Mouse (Mus musculus) forebrain, embryonic 13.5 days (tissue): Measurements from ENCODE around the gene Nr1h2. TPM values are rescaled to one million over a fixed set of nuclear protein-coding genes. Genes with fewer than 3 reads are reported as not detected.

ENCODE experiments used
- ATAC-seq: fragments of 200-750 bp; cut with Nextera tagmentation; 2 replicates; pipeline ENCODE4 v1.8.0; 2017
- H3K27ac ChIP-seq: fragments of 300-500 bp; sonication (generic); 2 replicates; pipeline ENCODE4 v1.5.1; 2015; ENCODE audit warnings: inconsistent platforms, mild to moderate bottlenecking, moderate library complexity
- H3K27me3 ChIP-seq: fragments of 300-500 bp; sonication (generic); 2 replicates; pipeline ENCODE4 v1.6.1; 2015; ENCODE audit warnings: mild to moderate bottlenecking, inconsistent platforms
- H3K36me3 ChIP-seq: fragments of 300-500 bp; sonication (generic); 2 replicates; pipeline ENCODE4 v1.6.1; 2015; ENCODE audit warnings: mild to moderate bottlenecking, inconsistent platforms; ENCODE audit not compliant: poor library complexity, severe bottlenecking
- H3K4me1 ChIP-seq: fragments of 300-500 bp; sonication (generic); 2 replicates; pipeline ENCODE4 v1.6.1; 2015; ENCODE audit warnings: inconsistent platforms
- H3K4me2 ChIP-seq: fragments of 300-500 bp; sonication (generic); 2 replicates; pipeline ENCODE4 v1.6.1; 2015; ENCODE audit warnings: inconsistent platforms, mild to moderate bottlenecking, moderate library complexity
- H3K4me3 ChIP-seq: fragments of 300-500 bp; sonication (generic); 2 replicates; pipeline ENCODE4 v1.5.1; 2015; ENCODE audit warnings: mild to moderate bottlenecking, inconsistent platforms
- H3K9ac ChIP-seq: fragments of 300-500 bp; sonication (generic); 2 replicates; pipeline ENCODE4 v1.6.1; 2015; ENCODE audit warnings: mild to moderate bottlenecking, inconsistent platforms
- H3K9me3 ChIP-seq: fragments of 300-500 bp; sonication (generic); replicated peaks from 2 replicates; pipeline ENCODE4 v1.6.1; 2016; ENCODE audit warnings: inconsistent platforms
- WGBS: fragments of 180-500 bp; shearing (Covaris S2); methylation state at CpG from one replicate; pipeline ENCODE4 v1.1.7; 2015; 5-methylcytosine and 5-hydroxymethylcytosine counted together
- polyA plus RNA-seq: library from polyadenylated mRNA; unstranded; fragments of >200 nt; fragmentation: Nextera tagmentation; extraction: Ambion mirVana; gene quantifications from 2 replicates; pipeline ENCODE4 v1.2.1, GENCODE M21; 2015

Nr1h2 gene
- polyA plus RNA-seq, 1 experiment from 2014 or later, result 76.0 TPM

- WGBS, result 84% methylated on average over 4 of the region's 4 CpGs
- no peak overlapping the region for H3K27ac ChIP-seq
- H3K27me3 ChIP-seq, result peaks cover 23% of the 10 kb centered on the region
- H3K4me3 ChIP-seq, result no peak overlapping the region
- H3K4me1 ChIP-seq, result peaks cover 23% of the 10 kb centered on the region
- no peaks in the 10 kb centered on the region for H3K36me3 ChIP-seq
- no peak overlapping the region for H3K9ac ChIP-seq
- ATAC-seq, result no peak
- H3K9me3 ChIP-seq, result no peaks in the 10 kb centered on the region
- no peak overlapping the region for H3K4me2 ChIP-seq
Measured at GRCm38 (mm10) chr7:44584265-44584804, 30.6 kb upstream of the Nr1h2 start.

GRCm38 (mm10) chr7:44583146-44583545 is 29.4 kb upstream of the Nr1h2 start:
- Histone ChIP-seq H3K36me3 (no peaks in the 10 kb centered on the region), H3K9ac (no peak overlapping the region), H3K4me3 (no peak overlapping the region), H3K4me2 (no peak overlapping the region), H3K27ac (no peak overlapping the region), H3K4me1 (peaks cover 11% of the 10 kb centered on the region), H3K9me3 (peaks cover 3% of the 10 kb centered on the region; the same call in 1 of the 2 replicates), H3K27me3 (peaks cover 15% of the 10 kb centered on the region)
- 94% methylated on average over 1 of the region's 1 CpGs for WGBS
- no peak for ATAC-seq

GRCm38 (mm10) chr7:44582709-44583108 is 29.0 kb upstream of the Nr1h2 start:
- 83% methylated on average over 5 of the region's 5 CpGs for WGBS
- Histone ChIP-seq H3K4me3 (no peak overlapping the region), H3K4me2 (no peak overlapping the region), H3K9me3 (peaks cover 3% of the 10 kb centered on the region; the same call in 1 of the 2 replicates), H3K27ac (no peak overlapping the region), H3K36me3 (no peaks in the 10 kb centered on the region), H3K9ac (no peak overlapping the region), H3K27me3 (peaks cover 11% of the 10 kb centered on the region), H3K4me1 (peaks cover 8% of the 10 kb centered on the region)
- ATAC-seq, result no peak

GRCm38 (mm10) chr7:44581637-44582036 is 27.9 kb upstream of the Nr1h2 start:
- no peak overlapping the region for H3K9ac ChIP-seq
- H3K27ac ChIP-seq, result no peak overlapping the region
- no peaks in the 10 kb centered on the region for H3K36me3 ChIP-seq
- ATAC-seq, result no peak
- 89% methylated on average over 6 of the region's 6 CpGs for WGBS
- H3K27me3 ChIP-seq, result peaks cover 4% of the 10 kb centered on the region; the same call in 1 of the 2 replicates
- no peak overlapping the region for H3K4me2 ChIP-seq
- H3K9me3 ChIP-seq, result peaks cover 3% of the 10 kb centered on the region; the same call in 1 of the 2 replicates
- no peaks in the 10 kb centered on the region for H3K4me1 ChIP-seq
- H3K4me3 ChIP-seq, result no peak overlapping the region

GRCm38 (mm10) chr7:44576333-44576844 is 22.6 kb upstream of the Nr1h2 start:
- Histone ChIP-seq H3K4me2 (no peak overlapping the region), H3K27me3 (peaks cover 3% of the 10 kb centered on the region; the same call in 1 of the 2 replicates), H3K9me3 (peaks cover 3% of the 10 kb centered on the region; the same call in 1 of the 2 replicates), H3K36me3 (no peaks in the 10 kb centered on the region), H3K27ac (no peak overlapping the region), H3K4me3 (no peak overlapping the region), H3K9ac (no peak overlapping the region), H3K4me1 (no peaks in the 10 kb centered on the region)
- WGBS, result 53% methylated on average over 5 of the region's 5 CpGs
- no peak for ATAC-seq

- no peak overlapping the region for H3K4me2 ChIP-seq
- WGBS, result 68% methylated on average over 5 of the region's 5 CpGs
- H3K27me3 ChIP-seq, result peaks cover 7% of the 10 kb centered on the region; the same call in 1 of the 2 replicates
- H3K4me3 ChIP-seq, result no peak overlapping the region
- no peak for ATAC-seq
- H3K4me1 ChIP-seq, result no peaks in the 10 kb centered on the region
- H3K36me3 ChIP-seq, result no peaks in the 10 kb centered on the region
- H3K27ac ChIP-seq, result no peak overlapping the region
- no peaks in the 10 kb centered on the region for H3K9me3 ChIP-seq
- H3K9ac ChIP-seq, result no peak overlapping the region
Measured at GRCm38 (mm10) chr7:44572956-44573484, 19.3 kb upstream of the Nr1h2 start.

GRCm38 (mm10) chr7:44572213-44572701 is 18.5 kb upstream of the Nr1h2 start, which contains the start of gene Napsa:
Gene Napsa, plus strand, starts transcription at chr7:44572380.
- H3K9ac ChIP-seq, result no peak within 1 kb of the TSS
- H3K36me3 ChIP-seq, result no peaks in the 10 kb centered on the region
- no peak within 1 kb of the TSS for H3K4me2 ChIP-seq
- no peak for ATAC-seq
- H3K4me3 ChIP-seq, result no peak within 1 kb of the TSS
- peaks cover 7% of the 10 kb centered on the region; the same call in 1 of the 2 replicates for H3K27me3 ChIP-seq
- H3K27ac ChIP-seq, result no peak within 1 kb of the TSS
- no peaks in the 10 kb centered on the region for H3K9me3 ChIP-seq
- H3K4me1 ChIP-seq, result no peaks in the 10 kb centered on the region
- WGBS, result 30% methylated on average over 7 of the region's 7 CpGs

- Histone ChIP-seq H3K27ac (no peak overlapping the region), H3K9me3 (no peaks in the 10 kb centered on the region), H3K9ac (no peak overlapping the region), H3K4me2 (no peak overlapping the region), H3K36me3 (no peaks in the 10 kb centered on the region), H3K4me3 (no peak overlapping the region), H3K27me3 (peaks cover 7% of the 10 kb centered on the region; the same call in 1 of the 2 replicates), H3K4me1 (no peaks in the 10 kb centered on the region)
- no peak for ATAC-seq
- WGBS, result 24% methylated on average over 4 of the region's 4 CpGs
Measured at GRCm38 (mm10) chr7:44571811-44572210, 18.1 kb upstream of the Nr1h2 start.

GRCm38 (mm10) chr7:44570989-44571388 is 17.2 kb upstream of the Nr1h2 start:
- no peak for ATAC-seq
- no peaks in the 10 kb centered on the region for H3K4me1 ChIP-seq
- H3K9me3 ChIP-seq, result no peaks in the 10 kb centered on the region
- no peak overlapping the region for H3K4me3 ChIP-seq
- no peak overlapping the region for H3K4me2 ChIP-seq
- no peak overlapping the region for H3K9ac ChIP-seq
- no peak overlapping the region for H3K27ac ChIP-seq
- H3K27me3 ChIP-seq, result 0 out of 2 replicates have a peak, but pooled peaks cover 3% of the 10 kb centered on the region
- H3K36me3 ChIP-seq, result no peaks in the 10 kb centered on the region
- WGBS, result 86% methylated on average over 6 of the region's 6 CpGs

- Histone ChIP-seq H3K4me3 (no peak overlapping the region), H3K4me1 (no peaks in the 10 kb centered on the region), H3K27me3 (0 out of 2 replicates have a peak, but pooled peaks cover 8% of the 10 kb centered on the region), H3K4me2 (no peak overlapping the region), H3K9ac (no peak overlapping the region), H3K9me3 (no peaks in the 10 kb centered on the region), H3K27ac (no peak overlapping the region), H3K36me3 (no peaks in the 10 kb centered on the region)
- WGBS, result 77% methylated on average over 9 of the region's 9 CpGs
- no peak for ATAC-seq
Measured at GRCm38 (mm10) chr7:44568803-44569202, 15.1 kb upstream of the Nr1h2 start.

- no peaks in the 10 kb centered on the region for H3K9me3 ChIP-seq
- ATAC-seq, result no peak
- no peak overlapping the region for H3K4me2 ChIP-seq
- 72% methylated on average over 6 of the region's 6 CpGs for WGBS
- no peak overlapping the region for H3K9ac ChIP-seq
- no peaks in the 10 kb centered on the region for H3K4me1 ChIP-seq
- no peak overlapping the region for H3K4me3 ChIP-seq
- no peak overlapping the region for H3K27ac ChIP-seq
- H3K27me3 ChIP-seq, result 0 out of 2 replicates have a peak, but pooled peaks cover 8% of the 10 kb centered on the region
- H3K36me3 ChIP-seq, result no peaks in the 10 kb centered on the region
Measured at GRCm38 (mm10) chr7:44565414-44565813, 11.7 kb upstream of the Nr1h2 start.

GRCm38 (mm10) chr7:44564486-44564885 is 10.7 kb upstream of the Nr1h2 start:
- ATAC-seq, result no peak
- Histone ChIP-seq H3K4me3 (no peak overlapping the region), H3K27me3 (0 out of 2 replicates have a peak, but pooled peaks cover 8% of the 10 kb centered on the region)

More at GRCm38 (mm10) chr7:44564486-44564885, 10.7 kb upstream of the Nr1h2 start:
- H3K27ac ChIP-seq, result no peak overlapping the region
- H3K4me2 ChIP-seq, result no peak overlapping the region
- no peak overlapping the region for H3K9ac ChIP-seq
- 86% methylated on average over 10 of the region's 10 CpGs for WGBS
- no peaks in the 10 kb centered on the region for H3K4me1 ChIP-seq
- no peaks in the 10 kb centered on the region for H3K9me3 ChIP-seq
- no peaks in the 10 kb centered on the region for H3K36me3 ChIP-seq
